Mouse (Mus musculus): ENCODE measurements around the gene Klhl31. TPM values are rescaled to one million over a fixed set of nuclear protein-coding genes. Genes with fewer than 3 reads are reported as not detected.

Klhl31 gene
- polyA plus RNA-seq, 1 experiment: 0.06 TPM

GRCm38 (mm10) chr9:77645176-77645575, 8.9 kb downstream of the Klhl31 start:
- Histone ChIP-seq H3K4me3 (ENCODE audit: insufficient read depth, low read length) (no peak overlapping the region), H3K4me1 (ENCODE audit: control insufficient read depth, insufficient read depth, low read length) (no peaks in the 10 kb centered on the region), H3K27ac (ENCODE audit: insufficient read depth, low read length) (no peak overlapping the region)
- TF ChIP-seq POLR2A (IDR thresholded peaks at IDR 0.05; ENCODE audit: extremely low read depth, insufficient read depth, low read length): no peak
- no peak for TF ChIP-seq CTCF (IDR thresholded peaks at IDR 0.05; ENCODE audit: extremely low read depth, insufficient read depth, low read length)

GRCm38 (mm10) chr9:77651847-77652246, 15.5 kb downstream of the Klhl31 start:
- Histone ChIP-seq H3K4me3 (ENCODE audit: insufficient read depth, low read length) (no peak overlapping the region), H3K4me1 (ENCODE audit: control insufficient read depth, insufficient read depth, low read length) (no peaks in the 10 kb centered on the region), H3K27ac (ENCODE audit: insufficient read depth, low read length) (no peak overlapping the region)
- TF ChIP-seq POLR2A (IDR thresholded peaks at IDR 0.05; ENCODE audit: extremely low read depth, insufficient read depth, low read length) (no peak), CTCF (IDR thresholded peaks at IDR 0.05; ENCODE audit: extremely low read depth, insufficient read depth, low read length) (no peak)

- Histone ChIP-seq H3K4me1 (ENCODE audit: control insufficient read depth, insufficient read depth, low read length) (no peaks in the 10 kb centered on the region), H3K27ac (ENCODE audit: insufficient read depth, low read length) (no peak overlapping the region), H3K4me3 (ENCODE audit: insufficient read depth, low read length) (no peak overlapping the region)
- TF ChIP-seq POLR2A (IDR thresholded peaks at IDR 0.05; ENCODE audit: extremely low read depth, insufficient read depth, low read length) (no peak), CTCF (IDR thresholded peaks at IDR 0.05; ENCODE audit: extremely low read depth, insufficient read depth, low read length) (no peak)
These were observed 17.6 kb downstream of the Klhl31 start for GRCm38 (mm10) chr9:77653907-77654306.

- Histone ChIP-seq H3K27ac (ENCODE audit: insufficient read depth, low read length) (no peak overlapping the region), H3K4me1 (ENCODE audit: control insufficient read depth, insufficient read depth, low read length) (no peaks in the 10 kb centered on the region), H3K4me3 (ENCODE audit: insufficient read depth, low read length) (peak overlapping the region; percentile 74)
- TF ChIP-seq POLR2A (IDR thresholded peaks at IDR 0.05; ENCODE audit: extremely low read depth, insufficient read depth, low read length) (peak; percentile 16; the same call in 1 of the 2 replicates), CTCF (IDR thresholded peaks at IDR 0.05; ENCODE audit: extremely low read depth, insufficient read depth, low read length) (no peak)
These were observed 19.1 kb downstream of the Klhl31 start for GRCm38 (mm10) chr9:77655181-77655934.

- TF ChIP-seq POLR2A (IDR thresholded peaks at IDR 0.05; ENCODE audit: extremely low read depth, insufficient read depth, low read length) (no peak), CTCF (IDR thresholded peaks at IDR 0.05; ENCODE audit: extremely low read depth, insufficient read depth, low read length) (peak; percentile 51; the same call in 1 of the 2 replicates)
- Histone ChIP-seq H3K4me3 (ENCODE audit: insufficient read depth, low read length) (peak overlapping the region; percentile 74), H3K27ac (ENCODE audit: insufficient read depth, low read length) (no peak overlapping the region), H3K4me1 (ENCODE audit: control insufficient read depth, insufficient read depth, low read length) (no peaks in the 10 kb centered on the region)
These were observed 19.6 kb downstream of the Klhl31 start for GRCm38 (mm10) chr9:77655935-77656288.

- Histone ChIP-seq H3K4me1 (ENCODE audit: control insufficient read depth, insufficient read depth, low read length) (no peaks in the 10 kb centered on the region), H3K27ac (ENCODE audit: insufficient read depth, low read length) (no peak overlapping the region), H3K4me3 (ENCODE audit: insufficient read depth, low read length) (no peak overlapping the region)
- no peak for TF ChIP-seq POLR2A (IDR thresholded peaks at IDR 0.05; ENCODE audit: extremely low read depth, insufficient read depth, low read length)
- peak; percentile 24; the same call in 1 of the 2 replicates for TF ChIP-seq CTCF (IDR thresholded peaks at IDR 0.05; ENCODE audit: extremely low read depth, insufficient read depth, low read length)
These were observed 26.6 kb downstream of the Klhl31 start for GRCm38 (mm10) chr9:77662917-77663316.

- TF ChIP-seq CTCF (IDR thresholded peaks at IDR 0.05; ENCODE audit: extremely low read depth, insufficient read depth, low read length) (no peak), POLR2A (IDR thresholded peaks at IDR 0.05; ENCODE audit: extremely low read depth, insufficient read depth, low read length) (no peak)
- Histone ChIP-seq H3K4me1 (ENCODE audit: control insufficient read depth, insufficient read depth, low read length) (no peaks in the 10 kb centered on the region), H3K27ac (ENCODE audit: insufficient read depth, low read length) (no peak overlapping the region), H3K4me3 (ENCODE audit: insufficient read depth, low read length) (no peak overlapping the region)
These were observed 33.8 kb downstream of the Klhl31 start for GRCm38 (mm10) chr9:77670095-77670494.

- no peak overlapping the region for H3K27ac ChIP-seq (ENCODE audit: insufficient read depth, low read length)
- no peak overlapping the region for H3K4me3 ChIP-seq (ENCODE audit: insufficient read depth, low read length)
- TF ChIP-seq POLR2A (IDR thresholded peaks at IDR 0.05; ENCODE audit: extremely low read depth, insufficient read depth, low read length) (no peak), CTCF (IDR thresholded peaks at IDR 0.05; ENCODE audit: extremely low read depth, insufficient read depth, low read length) (no peak)
- no peaks in the 10 kb centered on the region for H3K4me1 ChIP-seq (ENCODE audit: control insufficient read depth, insufficient read depth, low read length)
These were observed 34.7 kb downstream of the Klhl31 start for GRCm38 (mm10) chr9:77671004-77671403.

- TF ChIP-seq POLR2A (IDR thresholded peaks at IDR 0.05; ENCODE audit: extremely low read depth, insufficient read depth, low read length) (no peak), CTCF (IDR thresholded peaks at IDR 0.05; ENCODE audit: extremely low read depth, insufficient read depth, low read length) (no peak)
- Histone ChIP-seq H3K4me1 (ENCODE audit: control insufficient read depth, insufficient read depth, low read length) (no peaks in the 10 kb centered on the region), H3K27ac (ENCODE audit: insufficient read depth, low read length) (no peak overlapping the region), H3K4me3 (ENCODE audit: insufficient read depth, low read length) (no peak overlapping the region)
These were observed 36.9 kb downstream of the Klhl31 start for GRCm38 (mm10) chr9:77673218-77673617.

- Histone ChIP-seq H3K4me1 (ENCODE audit: control insufficient read depth, insufficient read depth, low read length) (no peaks in the 10 kb centered on the region), H3K4me3 (ENCODE audit: insufficient read depth, low read length) (no peak overlapping the region), H3K27ac (ENCODE audit: insufficient read depth, low read length) (no peak overlapping the region)
- TF ChIP-seq CTCF (IDR thresholded peaks at IDR 0.05; ENCODE audit: extremely low read depth, insufficient read depth, low read length): no peak
- no peak for TF ChIP-seq POLR2A (IDR thresholded peaks at IDR 0.05; ENCODE audit: extremely low read depth, insufficient read depth, low read length)
These were observed 37.7 kb downstream of the Klhl31 start for GRCm38 (mm10) chr9:77673986-77674385.

All from cortical plate, adult 2 months (tissue).